Mouse (Mus musculus): ENCODE results near the gene Ssr1. TPM values are rescaled to one million over a fixed set of nuclear protein-coding genes. Genes with fewer than 3 reads are reported as not detected.

Ssr1 gene
- polyA plus RNA-seq, 1 experiment, result 188 TPM

- Histone ChIP-seq H3K4me1 (ENCODE audit: control insufficient read depth, insufficient read depth, low read length) (peaks cover 11% of the 10 kb centered on the region), H3K4me3 (ENCODE audit: insufficient read depth, low read depth, low read length) (no peak overlapping the region), H3K27ac (ENCODE audit: insufficient read depth, low read depth, low read length) (no peak overlapping the region)
- TF ChIP-seq CTCF (IDR thresholded peaks at IDR 0.05; ENCODE audit: insufficient read depth, low read depth, low read length) (no peak), POLR2A (IDR thresholded peaks at IDR 0.05; ENCODE audit: insufficient read depth, low read depth, low read length) (no peak)
- 69% methylated on average over 8 of the region's 8 CpGs for WGBS
Measured at GRCm38 (mm10) chr13:37969988-37970387, 24.0 kb downstream of the Ssr1 start.

- WGBS, result 11% methylated on average over 14 of the region's 14 CpGs
- Histone ChIP-seq H3K4me1 (ENCODE audit: control insufficient read depth, insufficient read depth, low read length) (peaks cover 15% of the 10 kb centered on the region), H3K4me3 (ENCODE audit: insufficient read depth, low read depth, low read length) (no peak overlapping the region), H3K27ac (ENCODE audit: insufficient read depth, low read depth, low read length) (no peak overlapping the region)
- TF ChIP-seq CTCF (IDR thresholded peaks at IDR 0.05; ENCODE audit: insufficient read depth, low read depth, low read length), result peak; percentile 82
- no peak for TF ChIP-seq POLR2A (IDR thresholded peaks at IDR 0.05; ENCODE audit: insufficient read depth, low read depth, low read length)
Measured at GRCm38 (mm10) chr13:37969337-37969736, 24.7 kb downstream of the Ssr1 start.

GRCm38 (mm10) chr13:37967565-37967964 lies 26.5 kb downstream of the Ssr1 start:
- Histone ChIP-seq H3K4me3 (ENCODE audit: insufficient read depth, low read depth, low read length) (no peak overlapping the region), H3K27ac (ENCODE audit: insufficient read depth, low read depth, low read length) (no peak overlapping the region), H3K4me1 (ENCODE audit: control insufficient read depth, insufficient read depth, low read length) (peaks cover 23% of the 10 kb centered on the region)
- TF ChIP-seq POLR2A (IDR thresholded peaks at IDR 0.05; ENCODE audit: insufficient read depth, low read depth, low read length) (no peak), CTCF (IDR thresholded peaks at IDR 0.05; ENCODE audit: insufficient read depth, low read depth, low read length) (no peak)
- WGBS, result 74% methylated on average over 10 of the region's 10 CpGs

- Histone ChIP-seq H3K4me3 (ENCODE audit: insufficient read depth, low read depth, low read length) (no peak overlapping the region), H3K27ac (ENCODE audit: insufficient read depth, low read depth, low read length) (no peak overlapping the region), H3K4me1 (ENCODE audit: control insufficient read depth, insufficient read depth, low read length) (peaks cover 23% of the 10 kb centered on the region)
- WGBS, result 61% methylated on average over 12 of the region's 12 CpGs
- no peak for TF ChIP-seq CTCF (IDR thresholded peaks at IDR 0.05; ENCODE audit: insufficient read depth, low read depth, low read length)
- no peak for TF ChIP-seq POLR2A (IDR thresholded peaks at IDR 0.05; ENCODE audit: insufficient read depth, low read depth, low read length)
Measured at GRCm38 (mm10) chr13:37967052-37967437, 27.0 kb downstream of the Ssr1 start.

GRCm38 (mm10) chr13:37966256-37967051 lies 27.6 kb downstream of the Ssr1 start:
- peaks cover 23% of the 10 kb centered on the region for H3K4me1 ChIP-seq (ENCODE audit: control insufficient read depth, insufficient read depth, low read length)
- no peak overlapping the region for H3K4me3 ChIP-seq (ENCODE audit: insufficient read depth, low read depth, low read length)
- WGBS, result 79% methylated on average over 15 of the region's 15 CpGs
- no peak overlapping the region for H3K27ac ChIP-seq (ENCODE audit: insufficient read depth, low read depth, low read length)
- TF ChIP-seq CTCF (IDR thresholded peaks at IDR 0.05; ENCODE audit: insufficient read depth, low read depth, low read length), result no peak
- TF ChIP-seq POLR2A (IDR thresholded peaks at IDR 0.05; ENCODE audit: insufficient read depth, low read depth, low read length), result no peak

GRCm38 (mm10) chr13:37965126-37965914 lies 28.7 kb downstream of the Ssr1 start:
- no peak overlapping the region for H3K4me3 ChIP-seq (ENCODE audit: insufficient read depth, low read depth, low read length)

GRCm38 (mm10) chr13:37964128-37965087 lies 29.6 kb downstream of the Ssr1 start:
- TF ChIP-seq CTCF (IDR thresholded peaks at IDR 0.05; ENCODE audit: insufficient read depth, low read depth, low read length), result no peak
- TF ChIP-seq POLR2A (IDR thresholded peaks at IDR 0.05; ENCODE audit: insufficient read depth, low read depth, low read length), result no peak
- Histone ChIP-seq H3K4me1 (ENCODE audit: control insufficient read depth, insufficient read depth, low read length) (peaks cover 27% of the 10 kb centered on the region), H3K27ac (ENCODE audit: insufficient read depth, low read depth, low read length) (no peak overlapping the region), H3K4me3 (ENCODE audit: insufficient read depth, low read depth, low read length) (peak overlapping the region; percentile 2; the same call in 1 of the 2 replicates)
- 37% methylated on average over 20 of the region's 20 CpGs for WGBS

More at GRCm38 (mm10) chr13:37965126-37965914, 28.7 kb downstream of the Ssr1 start:
- H3K4me1 ChIP-seq (ENCODE audit: control insufficient read depth, insufficient read depth, low read length), result peaks cover 23% of the 10 kb centered on the region
- WGBS, result 66% methylated on average over 17 of the region's 17 CpGs
- TF ChIP-seq POLR2A (IDR thresholded peaks at IDR 0.05; ENCODE audit: insufficient read depth, low read depth, low read length) (no peak), CTCF (IDR thresholded peaks at IDR 0.05; ENCODE audit: insufficient read depth, low read depth, low read length) (no peak)
- H3K27ac ChIP-seq (ENCODE audit: insufficient read depth, low read depth, low read length), result no peak overlapping the region

GRCm38 (mm10) chr13:37963354-37964007 lies 30.5 kb downstream of the Ssr1 start:
- Histone ChIP-seq H3K27ac (ENCODE audit: insufficient read depth, low read depth, low read length) (no peak overlapping the region), H3K4me1 (ENCODE audit: control insufficient read depth, insufficient read depth, low read length) (peaks cover 31% of the 10 kb centered on the region), H3K4me3 (ENCODE audit: insufficient read depth, low read depth, low read length) (peak overlapping the region; percentile 42)
- 2% methylated on average over 12 of the region's 12 CpGs for WGBS
- TF ChIP-seq POLR2A (IDR thresholded peaks at IDR 0.05; ENCODE audit: insufficient read depth, low read depth, low read length) (no peak), CTCF (IDR thresholded peaks at IDR 0.05; ENCODE audit: insufficient read depth, low read depth, low read length) (peak; percentile 71)

Data from olfactory bulb, adult 2 months (tissue).